Mouse (Mus musculus): ENCODE data around the gene Plekhg1. TPM values are rescaled to one million over a fixed set of nuclear protein-coding genes. Genes with fewer than 3 reads are reported as not detected.

Gene Plekhg1
- polyA plus RNA-seq, 1 experiment: 8.7 TPM

- H3K4me3 ChIP-seq (ENCODE audit: insufficient read depth, low read length): no peak overlapping the region
- TF ChIP-seq CTCF (IDR thresholded peaks at IDR 0.05; ENCODE audit: borderline replicate concordance, insufficient read depth, low read length): no peak
- no peak for TF ChIP-seq POLR2A (IDR thresholded peaks at IDR 0.05; ENCODE audit: low read depth, low read length)
- no peaks in the 10 kb centered on the region for H3K4me1 ChIP-seq (ENCODE audit: control insufficient read depth, insufficient read depth, low read length)
- H3K27ac ChIP-seq (ENCODE audit: insufficient read depth, low read length): no peak overlapping the region
These were observed 33.9 kb upstream of the Plekhg1 start for GRCm38 (mm10) chr10:3706231-3706630.

DNA sequence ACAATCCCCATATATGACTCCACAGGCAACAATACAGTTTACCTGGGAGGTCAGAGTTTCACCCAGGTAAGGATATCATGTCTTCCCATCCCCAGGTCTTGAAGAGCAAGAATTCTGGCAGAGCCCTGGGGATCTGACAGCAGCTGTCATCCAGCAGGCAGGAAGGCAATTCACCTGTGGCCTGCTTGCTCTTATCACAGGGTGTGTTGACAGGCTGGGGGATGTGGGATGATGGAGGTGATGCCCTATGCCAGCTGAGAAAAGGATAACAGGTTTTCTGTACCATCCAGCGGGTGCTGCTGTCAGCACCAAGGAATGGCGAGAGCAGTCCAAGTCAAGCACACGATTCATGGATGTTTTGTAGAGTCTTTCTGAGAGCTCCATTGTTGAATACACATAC lies 30.1 kb upstream of the Plekhg1 start:
- Histone ChIP-seq H3K4me3 (ENCODE audit: insufficient read depth, low read length) (no peak overlapping the region), H3K4me1 (ENCODE audit: control insufficient read depth, insufficient read depth, low read length) (no peaks in the 10 kb centered on the region), H3K27ac (ENCODE audit: insufficient read depth, low read length) (no peak overlapping the region)
- TF ChIP-seq POLR2A (IDR thresholded peaks at IDR 0.05; ENCODE audit: low read depth, low read length) (no peak), CTCF (IDR thresholded peaks at IDR 0.05; ENCODE audit: borderline replicate concordance, insufficient read depth, low read length) (no peak)

DNA sequence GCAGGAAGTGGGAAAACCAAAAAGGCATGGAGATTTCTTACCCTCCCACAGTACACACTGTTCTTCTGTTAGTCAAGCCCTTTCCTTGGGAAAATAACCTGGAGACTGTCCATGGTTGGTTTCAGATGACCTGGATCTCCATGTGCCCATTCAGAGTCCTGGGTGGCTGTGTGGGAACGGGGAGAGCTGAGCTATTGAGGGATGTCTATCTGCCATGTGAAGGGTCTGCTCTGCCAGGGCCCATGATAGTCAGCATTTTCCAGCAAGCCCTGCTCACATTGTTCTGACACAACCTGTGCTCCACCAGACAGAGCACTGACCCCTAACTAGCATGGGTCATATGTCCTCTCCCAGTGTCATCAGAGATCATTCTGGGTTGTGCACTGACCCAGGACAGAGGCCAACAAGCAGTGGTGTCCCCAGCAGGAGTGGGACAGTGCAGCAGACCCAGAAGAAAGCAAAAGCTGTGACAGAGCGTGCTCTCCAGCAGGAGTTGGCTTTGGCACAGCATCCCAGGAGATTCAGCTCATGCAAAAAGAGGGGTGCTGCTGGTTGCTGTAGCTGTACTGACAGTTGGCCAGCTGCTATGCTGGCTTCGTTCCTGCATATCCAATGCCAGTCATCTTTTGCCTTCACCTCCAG lies 24.7 kb upstream of the Plekhg1 start:
- Histone ChIP-seq H3K4me3 (ENCODE audit: insufficient read depth, low read length) (no peak overlapping the region), H3K27ac (ENCODE audit: insufficient read depth, low read length) (no peak overlapping the region), H3K4me1 (ENCODE audit: control insufficient read depth, insufficient read depth, low read length) (no peaks in the 10 kb centered on the region)
- TF ChIP-seq POLR2A (IDR thresholded peaks at IDR 0.05; ENCODE audit: low read depth, low read length) (no peak), CTCF (IDR thresholded peaks at IDR 0.05; ENCODE audit: borderline replicate concordance, insufficient read depth, low read length) (no peak)

GRCm38 (mm10) chr10:3718021-3718865 lies 21.9 kb upstream of the Plekhg1 start:
- no peak overlapping the region for H3K27ac ChIP-seq (ENCODE audit: insufficient read depth, low read length)

GRCm38 (mm10) chr10:3720296-3720695 lies 19.9 kb upstream of the Plekhg1 start:
- TF ChIP-seq CTCF (IDR thresholded peaks at IDR 0.05; ENCODE audit: borderline replicate concordance, insufficient read depth, low read length) (no peak), POLR2A (IDR thresholded peaks at IDR 0.05; ENCODE audit: low read depth, low read length) (no peak)
- Histone ChIP-seq H3K4me1 (ENCODE audit: control insufficient read depth, insufficient read depth, low read length) (no peaks in the 10 kb centered on the region), H3K4me3 (ENCODE audit: insufficient read depth, low read length) (no peak overlapping the region), H3K27ac (ENCODE audit: insufficient read depth, low read length) (no peak overlapping the region)

More at GRCm38 (mm10) chr10:3718021-3718865, 21.9 kb upstream of the Plekhg1 start:
- no peak overlapping the region for H3K4me3 ChIP-seq (ENCODE audit: insufficient read depth, low read length)
- no peaks in the 10 kb centered on the region for H3K4me1 ChIP-seq (ENCODE audit: control insufficient read depth, insufficient read depth, low read length)
- TF ChIP-seq CTCF (IDR thresholded peaks at IDR 0.05; ENCODE audit: borderline replicate concordance, insufficient read depth, low read length): no peak
- no peak for TF ChIP-seq POLR2A (IDR thresholded peaks at IDR 0.05; ENCODE audit: low read depth, low read length)

DNA sequence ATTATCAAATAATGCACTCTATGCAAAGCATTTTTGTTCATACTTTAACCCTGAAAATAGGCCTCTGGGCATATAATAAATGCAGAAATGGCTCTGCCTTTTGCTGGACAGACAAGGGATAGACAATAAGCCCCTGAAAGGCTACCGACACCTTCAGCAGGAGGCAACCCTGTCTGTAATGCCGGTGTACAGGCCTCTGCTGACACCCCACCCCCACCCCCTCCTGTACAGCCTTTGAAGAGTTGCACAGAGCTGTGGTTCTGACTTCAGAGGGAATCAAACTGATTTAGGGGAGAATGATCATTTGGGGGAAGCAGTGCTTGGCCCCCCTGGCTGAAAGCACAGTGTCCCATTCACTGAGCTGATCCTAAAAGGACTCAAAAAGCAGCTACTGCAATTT lies 17.8 kb upstream of the Plekhg1 start:
- H3K27ac ChIP-seq (ENCODE audit: insufficient read depth, low read length): no peak overlapping the region
- H3K4me3 ChIP-seq (ENCODE audit: insufficient read depth, low read length): no peak overlapping the region
- no peak for TF ChIP-seq CTCF (IDR thresholded peaks at IDR 0.05; ENCODE audit: borderline replicate concordance, insufficient read depth, low read length)
- TF ChIP-seq POLR2A (IDR thresholded peaks at IDR 0.05; ENCODE audit: low read depth, low read length): no peak
- no peaks in the 10 kb centered on the region for H3K4me1 ChIP-seq (ENCODE audit: control insufficient read depth, insufficient read depth, low read length)

DNA sequence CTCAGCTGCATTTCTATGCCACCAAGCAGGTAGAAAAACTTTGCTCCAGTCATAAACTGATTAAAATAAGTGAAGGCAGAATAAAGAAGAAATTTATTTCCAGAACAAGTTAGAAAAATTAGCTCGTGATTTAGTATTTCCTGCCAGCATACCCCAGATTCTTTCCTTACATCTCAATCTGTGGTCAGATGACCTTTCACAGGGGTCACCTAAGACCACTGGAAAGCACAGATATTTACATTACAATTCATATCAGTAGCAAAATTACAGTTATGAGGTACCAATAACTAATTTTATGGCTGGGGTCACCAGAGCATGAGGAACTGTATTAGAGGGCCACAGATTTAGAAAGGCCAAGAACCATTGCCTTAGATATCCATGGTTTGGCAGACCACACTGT lies 15.5 kb upstream of the Plekhg1 start:
- H3K27ac ChIP-seq (ENCODE audit: insufficient read depth, low read length): no peak overlapping the region
- TF ChIP-seq CTCF (IDR thresholded peaks at IDR 0.05; ENCODE audit: borderline replicate concordance, insufficient read depth, low read length): no peak
- TF ChIP-seq POLR2A (IDR thresholded peaks at IDR 0.05; ENCODE audit: low read depth, low read length): no peak
- H3K4me3 ChIP-seq (ENCODE audit: insufficient read depth, low read length): no peak overlapping the region
- H3K4me1 ChIP-seq (ENCODE audit: control insufficient read depth, insufficient read depth, low read length): no peaks in the 10 kb centered on the region

DNA sequence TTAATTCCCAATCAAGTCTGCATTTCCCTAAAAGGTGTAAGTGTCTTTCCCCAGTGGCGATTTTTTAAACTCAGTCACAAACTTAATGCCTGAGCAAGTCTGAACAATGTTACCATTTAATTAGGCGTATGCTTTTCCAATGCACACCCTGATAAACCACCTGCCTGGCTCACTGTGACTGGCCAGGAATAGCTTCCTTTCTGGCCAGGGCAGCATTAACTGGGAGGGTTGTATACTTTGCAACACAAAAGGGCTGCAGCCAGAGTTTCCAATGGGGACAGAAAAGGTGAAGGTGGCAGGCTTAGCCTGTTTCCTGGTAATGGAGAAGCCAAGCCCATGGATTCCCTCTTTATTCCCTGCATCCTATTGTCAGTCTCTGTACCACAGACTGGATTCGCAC lies 10.5 kb upstream of the Plekhg1 start:
- H3K4me3 ChIP-seq (ENCODE audit: insufficient read depth, low read length): no peak overlapping the region
- TF ChIP-seq POLR2A (IDR thresholded peaks at IDR 0.05; ENCODE audit: low read depth, low read length) (no peak), CTCF (IDR thresholded peaks at IDR 0.05; ENCODE audit: borderline replicate concordance, insufficient read depth, low read length) (no peak)
- no peak overlapping the region for H3K27ac ChIP-seq (ENCODE audit: insufficient read depth, low read length)

GRCm38 (mm10) chr10:3730314-3730713 lies 9.8 kb upstream of the Plekhg1 start:
- Histone ChIP-seq H3K4me1 (ENCODE audit: control insufficient read depth, insufficient read depth, low read length) (no peaks in the 10 kb centered on the region), H3K4me3 (ENCODE audit: insufficient read depth, low read length) (no peak overlapping the region), H3K27ac (ENCODE audit: insufficient read depth, low read length) (no peak overlapping the region)
- no peak for TF ChIP-seq CTCF (IDR thresholded peaks at IDR 0.05; ENCODE audit: borderline replicate concordance, insufficient read depth, low read length)
- TF ChIP-seq POLR2A (IDR thresholded peaks at IDR 0.05; ENCODE audit: low read depth, low read length): no peak

More for the DNA sequence above, 10.5 kb upstream of the Plekhg1 start:
- no peaks in the 10 kb centered on the region for H3K4me1 ChIP-seq (ENCODE audit: control insufficient read depth, insufficient read depth, low read length)

- Histone ChIP-seq H3K4me1 (ENCODE audit: control insufficient read depth, insufficient read depth, low read length) (no peaks in the 10 kb centered on the region), H3K27ac (ENCODE audit: insufficient read depth, low read length) (no peak overlapping the region), H3K4me3 (ENCODE audit: insufficient read depth, low read length) (no peak overlapping the region)
- TF ChIP-seq POLR2A (IDR thresholded peaks at IDR 0.05; ENCODE audit: low read depth, low read length): no peak
- TF ChIP-seq CTCF (IDR thresholded peaks at IDR 0.05; ENCODE audit: borderline replicate concordance, insufficient read depth, low read length): no peak
These were observed 3.1 kb upstream of the Plekhg1 start for GRCm38 (mm10) chr10:3737034-3737433.
